ENCODE assay signal across 16 mouse cellular contexts in the genomic region with DNA sequence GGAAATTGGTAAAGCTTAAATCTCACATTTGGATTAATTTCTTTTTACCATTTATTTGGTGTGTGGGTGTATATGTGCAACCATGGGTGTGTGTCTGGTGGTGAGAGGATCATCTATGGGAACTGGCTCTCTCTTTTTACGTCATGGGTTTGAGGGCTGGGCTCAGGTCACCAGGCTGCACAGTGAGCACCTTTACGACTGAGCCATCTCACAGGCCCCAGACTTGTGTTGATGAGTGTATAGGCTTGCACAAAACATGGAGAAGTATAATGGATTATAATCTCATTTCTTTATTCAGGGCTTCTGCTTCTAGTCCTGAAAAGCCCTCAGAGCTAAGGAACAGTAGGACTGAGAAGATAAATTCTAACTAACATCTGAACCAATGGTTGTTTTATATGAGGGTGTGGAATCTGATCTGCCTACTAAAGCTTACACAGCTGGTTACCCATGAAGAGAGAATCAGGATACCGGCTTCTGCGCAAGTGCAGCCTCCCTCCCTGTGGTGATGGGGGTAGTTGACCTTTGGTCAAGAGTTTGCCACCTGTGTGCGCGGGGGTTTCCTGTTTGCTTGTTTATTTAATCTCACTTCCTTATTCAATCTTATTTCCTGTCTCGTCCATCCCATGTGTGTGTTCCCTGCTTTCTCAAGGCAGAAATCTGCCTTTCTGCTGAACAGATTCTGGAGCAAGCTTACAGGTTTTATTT.
DNase-seq lines count a peak whose midpoint lies in the region; ATAC-seq and TF ChIP-seq lines count a peak whose summit lies in the region.
"Had no signal": no experiment of that assay in that cellular context is flagged by ENCODE, and none has a peak within 500 bp of the region (broad histone marks: within the 10 kb centered on the region; RNA-seq: fewer than 3 reads in every experiment).

No protein-coding gene starts in this region.

- intact Hi-C loops in heart, postnatal 14 days (cut with DNase I) = no loop called here

- WGBS in midbrain, embryonic 11.5 days = 70% methylated on average over 7 of the region's 7 CpGs
- 84% methylated on average over 7 of the region's 7 CpGs for WGBS in midbrain, postnatal 0 days
- WGBS in stomach, postnatal 0 days = 51% methylated on average over 7 of the region's 7 CpGs

- H3K4me2 ChIP-seq in midbrain, embryonic 11.5 days = no peak overlapping the region
- no peak overlapping the region for H3K4me2 ChIP-seq in midbrain, postnatal 0 days (ENCODE audit: low read depth, low read length, poor library complexity, severe bottlenecking)
- no peak overlapping the region for H3K4me2 ChIP-seq in stomach, postnatal 0 days (replicated peaks; ENCODE audit: low read depth)
- H3K4me2 ChIP-seq: embryonic facial prominence, embryonic 15.5 days; forebrain, embryonic 13.5 days; hindbrain, embryonic 13.5 days; limb, embryonic 12.5 days; midbrain, embryonic 13.5 days had no signal

- no peak overlapping the region for H3K27ac ChIP-seq in midbrain, embryonic 11.5 days (ENCODE audit: low read depth, low read length)
- H3K27ac ChIP-seq in midbrain, postnatal 0 days (ENCODE audit: low read depth, low read length) = no peak overlapping the region
- peak overlapping the region; percentile 18 for H3K27ac ChIP-seq in stomach, postnatal 0 days (replicated peaks)
- H3K27ac ChIP-seq: embryonic facial prominence, embryonic 15.5 days; forebrain, embryonic 13.5 days; hindbrain, embryonic 13.5 days; limb, embryonic 12.5 days; macrophage; midbrain, embryonic 13.5 days had no signal

- DNase-seq in midbrain, embryonic 11.5 days (ENCODE audit: low spot score, missing footprints) = peak; percentile 14
- no peak for DNase-seq in midbrain, postnatal 0 days (ENCODE audit: low spot score)
- peak; percentile 69 for DNase-seq in kidney, adult 11 months
- DNase-seq in kidney, postnatal 10 days = peak; percentile 64
- peak; percentile 64 for DNase-seq in stomach, postnatal 0 days (ENCODE audit: low spot score)
- DNase-seq in cerebellum, adult 18-20 months = no peak
- DNase-seq in ovary, postnatal 10 days (ENCODE audit: low spot score) = no peak
- DNase-seq in heart, postnatal 14 days = no peak
- DNase-seq: cerebellum, postnatal 25 days; right cerebral cortex, postnatal 14 days had no signal

- no peaks in the 10 kb centered on the region for H3K36me3 ChIP-seq in midbrain, embryonic 11.5 days (ENCODE audit: control insufficient read depth, insufficient read depth, low read length)
- H3K36me3 ChIP-seq in midbrain, postnatal 0 days (ENCODE audit: insufficient read depth, low read length) = no peaks in the 10 kb centered on the region
- H3K36me3 ChIP-seq in stomach, postnatal 0 days (ENCODE audit: control insufficient read depth, insufficient read depth, low read length) = no peaks in the 10 kb centered on the region
- H3K36me3 ChIP-seq: embryonic facial prominence, embryonic 15.5 days; hindbrain, embryonic 13.5 days; limb, embryonic 12.5 days; midbrain, embryonic 13.5 days had no signal

- TF ChIP-seq EP300 in stomach, postnatal 0 days (optimal IDR thresholded peaks at IDR 0.05) = no peak

- TF ChIP-seq CTCF in midbrain, postnatal 0 days (IDR thresholded peaks at IDR 0.05) = no peak
- no peak for TF ChIP-seq CTCF in stomach, postnatal 0 days (IDR thresholded peaks at IDR 0.05; ENCODE audit: low read depth)

- no peaks in the 10 kb centered on the region for H3K27me3 ChIP-seq in midbrain, embryonic 11.5 days (ENCODE audit: control insufficient read depth, insufficient read depth, low read length)
- no peaks in the 10 kb centered on the region for H3K27me3 ChIP-seq in midbrain, postnatal 0 days (ENCODE audit: insufficient read depth, low read length)
- no peaks in the 10 kb centered on the region for H3K27me3 ChIP-seq in stomach, postnatal 0 days (ENCODE audit: control insufficient read depth, insufficient read depth, low read length)
- H3K27me3 ChIP-seq: embryonic facial prominence, embryonic 15.5 days; forebrain, embryonic 13.5 days; hindbrain, embryonic 13.5 days; limb, embryonic 12.5 days; midbrain, embryonic 13.5 days had no signal

- no peak overlapping the region for H3K4me3 ChIP-seq in midbrain, embryonic 11.5 days (ENCODE audit: low read depth, low read length)
- no peak overlapping the region for H3K4me3 ChIP-seq in midbrain, postnatal 0 days (ENCODE audit: low read depth, low read length)
- no peak overlapping the region for H3K4me3 ChIP-seq in stomach, postnatal 0 days (ENCODE audit: low read depth, low read length)
- H3K4me3 ChIP-seq: embryonic facial prominence, embryonic 15.5 days; forebrain, embryonic 13.5 days; hindbrain, embryonic 13.5 days; limb, embryonic 12.5 days; midbrain, embryonic 13.5 days had no signal

- ATAC-seq in midbrain, embryonic 11.5 days (ENCODE audit: low FRiP score) = no peak
- ATAC-seq in midbrain, postnatal 0 days (ENCODE audit: low FRiP score) = no peak
- ATAC-seq in stomach, postnatal 0 days (ENCODE audit: low FRiP score, low TSS enrichment) = no peak
- ATAC-seq: forebrain, embryonic 13.5 days; midbrain, embryonic 13.5 days had no signal

- no peaks in the 10 kb centered on the region for H3K9me3 ChIP-seq in midbrain, embryonic 11.5 days (ENCODE audit: control insufficient read depth, low read length)
- no peaks in the 10 kb centered on the region for H3K9me3 ChIP-seq in midbrain, postnatal 0 days (ENCODE audit: low read length)
- H3K9me3 ChIP-seq in stomach, postnatal 0 days (ENCODE audit: control insufficient read depth, low read length) = no peaks in the 10 kb centered on the region
- H3K9me3 ChIP-seq: embryonic facial prominence, embryonic 15.5 days; forebrain, embryonic 13.5 days; hindbrain, embryonic 13.5 days; limb, embryonic 12.5 days; midbrain, embryonic 13.5 days had no signal

- no peak overlapping the region for H3K9ac ChIP-seq in midbrain, embryonic 11.5 days (ENCODE audit: low read length)
- no peak overlapping the region for H3K9ac ChIP-seq in midbrain, postnatal 0 days (replicated peaks; ENCODE audit: low read length, poor library complexity, severe bottlenecking)
- H3K9ac ChIP-seq in stomach, postnatal 0 days (ENCODE audit: low read length) = no peak overlapping the region
- H3K9ac ChIP-seq: embryonic facial prominence, embryonic 15.5 days; forebrain, embryonic 13.5 days; hindbrain, embryonic 13.5 days; limb, embryonic 12.5 days; midbrain, embryonic 13.5 days had no signal

- no peaks in the 10 kb centered on the region for H3K4me1 ChIP-seq in midbrain, embryonic 11.5 days (ENCODE audit: control insufficient read depth, insufficient read depth, low read length)
- H3K4me1 ChIP-seq in midbrain, postnatal 0 days (ENCODE audit: insufficient read depth, low read length) = no peaks in the 10 kb centered on the region
- no peaks in the 10 kb centered on the region; the same call in 1 of the 2 replicates for H3K4me1 ChIP-seq in stomach, postnatal 0 days (replicated peaks; ENCODE audit: control insufficient read depth, insufficient read depth)
- H3K4me1 ChIP-seq: embryonic facial prominence, embryonic 15.5 days; forebrain, embryonic 13.5 days; hindbrain, embryonic 13.5 days; limb, embryonic 12.5 days; midbrain, embryonic 13.5 days had no signal

Comparison
In these comparisons a context has a peak if more than half of its experiments do, and no peak if none do; other contexts are left out.
1. DNase-seq: peak in midbrain, embryonic 11.5 days (single experiment), kidney, adult 11 months (single experiment), kidney, postnatal 10 days (single experiment) and stomach, postnatal 0 days (single experiment); none in midbrain, postnatal 0 days (single experiment), cerebellum, adult 18-20 months (0 of 2), ovary, postnatal 10 days (single experiment) and heart, postnatal 14 days (0 of 2).